ENCODE assay signal across 18 mouse cellular contexts in genomic region chr3:41351786-41352185, GRCm38 (mm10).
"Had no signal": no experiment of that assay in that cellular context is flagged by ENCODE, and none has a peak within 500 bp of the region (broad histone marks: within the 10 kb centered on the region; RNA-seq: fewer than 3 reads in every experiment).

No protein-coding gene starts in this region.

- H3K4me3 ChIP-seq: liver, embryonic 13.5 days; liver, embryonic 15.5 days; lung, embryonic 15.5 days; midbrain, embryonic 10.5 days; midbrain, embryonic 12.5 days; midbrain, embryonic 15.5 days; neural tube, embryonic 12.5 days; stomach, embryonic 15.5 days had no signal

- H3K27ac ChIP-seq: liver, embryonic 13.5 days; liver, embryonic 15.5 days; lung, embryonic 15.5 days; midbrain, embryonic 10.5 days; midbrain, embryonic 12.5 days; midbrain, embryonic 15.5 days; neural tube, embryonic 12.5 days; stomach, embryonic 15.5 days; stomach, postnatal 0 days had no signal

- H3K4me1 ChIP-seq: liver, embryonic 13.5 days; liver, embryonic 15.5 days; lung, embryonic 15.5 days; midbrain, embryonic 12.5 days; midbrain, embryonic 15.5 days; neural tube, embryonic 12.5 days; stomach, embryonic 15.5 days had no signal

- DNase-seq: liver, embryonic 13.5 days; liver, postnatal 0 days; lung, adult 2 months; lung, postnatal 14 days; lung, postnatal 4 days; right cerebral cortex, postnatal 14 days; thymus, adult 2 months; thymus, postnatal 14 days; thymus, postnatal 36 days had no signal

- ATAC-seq: liver, postnatal 0 days; lung, postnatal 0 days; midbrain, embryonic 15.5 days had no signal
